ENCODE assay signal across 8 mouse cellular contexts in the genomic region with DNA sequence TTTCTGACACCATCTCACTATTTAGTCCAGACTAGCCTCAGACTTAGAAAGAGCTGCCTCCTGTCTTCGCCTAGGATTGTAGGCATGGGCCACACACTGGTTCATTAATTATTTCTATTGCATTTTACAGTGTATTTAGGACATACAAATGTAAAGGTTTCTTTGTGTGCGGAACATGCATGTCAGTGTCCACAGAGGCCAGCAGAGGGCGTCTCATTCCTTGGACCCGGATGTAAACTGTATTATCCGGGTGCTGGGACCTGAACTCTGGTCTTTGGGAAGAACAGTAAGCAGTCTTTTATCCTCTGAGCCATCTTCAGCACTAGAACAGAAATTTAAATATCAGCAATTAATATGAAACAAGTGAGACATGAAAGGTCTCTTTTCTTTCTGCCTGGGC. TPM values are rescaled to one million over a fixed set of nuclear protein-coding genes. Genes with fewer than 3 reads are reported as not detected.
DNase-seq lines count a peak whose midpoint lies in the region; ATAC-seq and TF ChIP-seq lines count a peak whose summit lies in the region.

No protein-coding gene starts in this region.

- 0 out of 2 replicates have a peak overlapping the region, but pooled peaks have one; percentile 88 for H3K4me3 ChIP-seq in kidney, embryonic 16.5 days (ENCODE audit: low read length)
- H3K4me3 ChIP-seq in G1E (ENCODE audit: low read depth, low read length), result no peak overlapping the region; the same call in 1 of the 2 replicates
- peak overlapping the region; percentile 95 for H3K4me3 ChIP-seq in forebrain, embryonic 13.5 days
- H3K4me3 ChIP-seq in midbrain, embryonic 13.5 days (replicated peaks), result peak overlapping the region; percentile 91

- H3K27me3 ChIP-seq in kidney, embryonic 16.5 days (ENCODE audit: insufficient read depth, low read length), result no peaks in the 10 kb centered on the region
- H3K27me3 ChIP-seq in G1E (ENCODE audit: insufficient read depth, low read length), result no peaks in the 10 kb centered on the region
- no peaks in the 10 kb centered on the region for H3K27me3 ChIP-seq in forebrain, embryonic 13.5 days
- H3K27me3 ChIP-seq in midbrain, embryonic 13.5 days, result no peaks in the 10 kb centered on the region

- no peak overlapping the region for H3K27ac ChIP-seq in kidney, embryonic 16.5 days (ENCODE audit: low read length)
- no peak overlapping the region for H3K27ac ChIP-seq in forebrain, embryonic 13.5 days
- H3K27ac ChIP-seq in midbrain, embryonic 13.5 days, result no peak overlapping the region

- no peak for DNase-seq in kidney, adult 9 months
- no peak for DNase-seq in G1E (ENCODE audit: low spot score)
- DNase-seq in frontal cortex, postnatal 36 days (ENCODE audit: low spot score in 2 of 2), result no peak

- peak overlapping the region; percentile 67; the same call in 1 of the 2 replicates for H3K4me2 ChIP-seq in kidney, embryonic 16.5 days (replicated peaks; ENCODE audit: low read depth, low read length)
- peak overlapping the region; percentile 67 for H3K4me2 ChIP-seq in forebrain, embryonic 13.5 days
- H3K4me2 ChIP-seq in midbrain, embryonic 13.5 days (replicated peaks), result peak overlapping the region; percentile 65

- H3K4me1 ChIP-seq in kidney, embryonic 16.5 days (ENCODE audit: insufficient read depth, low read length), result peaks cover 17% of the 10 kb centered on the region
- H3K4me1 ChIP-seq in G1E (ENCODE audit: insufficient read depth, low read depth, low read length), result peaks cover 54% of the 10 kb centered on the region
- H3K4me1 ChIP-seq in forebrain, embryonic 13.5 days, result peaks cover 44% of the 10 kb centered on the region
- peaks cover 45% of the 10 kb centered on the region for H3K4me1 ChIP-seq in midbrain, embryonic 13.5 days (replicated peaks)

- no peak for ATAC-seq in kidney, embryonic 16.5 days (ENCODE audit: low FRiP score, low TSS enrichment)
- ATAC-seq in G1E (ENCODE audit: extremely low read depth, insufficient number of reproducible peaks, low FRiP score, poor library complexity, severe bottlenecking), result no peak
- ATAC-seq in forebrain, embryonic 13.5 days, result no peak
- ATAC-seq in midbrain, embryonic 13.5 days, result no peak
- no peak for ATAC-seq in inflammation-experienced regulatory T-cells, adult 6 months
- ATAC-seq in granulocyte monocyte progenitor cell, adult 5-6 weeks (replicated peaks; ENCODE audit: poor library complexity, severe bottlenecking), result no peak

- 79% methylated on average over 5 of the region's 5 CpGs for WGBS in kidney, embryonic 16.5 days
- 77% methylated on average over 5 of the region's 5 CpGs for WGBS in forebrain, embryonic 13.5 days
- 84% methylated on average over 5 of the region's 5 CpGs for WGBS in midbrain, embryonic 13.5 days

- no peak overlapping the region for H3K9ac ChIP-seq in kidney, embryonic 16.5 days (replicated peaks; ENCODE audit: low read length)
- H3K9ac ChIP-seq in forebrain, embryonic 13.5 days, result no peak overlapping the region
- no peak overlapping the region for H3K9ac ChIP-seq in midbrain, embryonic 13.5 days (replicated peaks)

- TF ChIP-seq CTCF in G1E (IDR thresholded peaks at IDR 0.05; ENCODE audit: low read depth, low read length), result peak; percentile 29

- no peaks in the 10 kb centered on the region for H3K9me3 ChIP-seq in kidney, embryonic 16.5 days (ENCODE audit: low read length)
- H3K9me3 ChIP-seq in G1E (replicated peaks), result no peaks in the 10 kb centered on the region
- H3K9me3 ChIP-seq in forebrain, embryonic 13.5 days (replicated peaks), result no peaks in the 10 kb centered on the region
- no peaks in the 10 kb centered on the region for H3K9me3 ChIP-seq in midbrain, embryonic 13.5 days

- peaks cover 18% of the 10 kb centered on the region for H3K36me3 ChIP-seq in kidney, embryonic 16.5 days (ENCODE audit: insufficient read depth, low read length)
- peaks cover 44% of the 10 kb centered on the region for H3K36me3 ChIP-seq in G1E (replicated peaks)
- H3K36me3 ChIP-seq in forebrain, embryonic 13.5 days (ENCODE audit: poor library complexity, severe bottlenecking), result peaks cover 47% of the 10 kb centered on the region
- H3K36me3 ChIP-seq in midbrain, embryonic 13.5 days, result peaks cover 29% of the 10 kb centered on the region

RNA-seq across cellular contexts. Expression of a gene that starts 16.5 kb away (rescaled TPM):
- polyA plus RNA-seq in kidney, embryonic 16.5 days (2015; fragmentation: Nextera tagmentation; extraction: Ambion mirVana), result 144 and 154 TPM in 2 replicates
- total RNA-seq in G1E (2014; fragmentation: Nextera tagmentation) (61.6 and 64.5 TPM in 2 replicates), G1E (2017) (49.5 and 52.7 TPM in 2 replicates)
- 20.1 and 23.6 TPM in 2 replicates for polyA plus RNA-seq in G1E (2012)
- 206 and 217 TPM in 2 replicates for polyA plus RNA-seq in forebrain, embryonic 13.5 days (2015; fragmentation: Nextera tagmentation; extraction: Ambion mirVana)
- 221 and 223 TPM in 2 replicates for polyA plus RNA-seq in midbrain, embryonic 13.5 days (2015; fragmentation: Nextera tagmentation; extraction: Ambion mirVana)
- polyA plus RNA-seq in inflammation-experienced regulatory T-cells, adult 6 months (2017; shearing (Covaris generic)), result 100 to 1,000 TPM in 2 of 3 experiments, 10 to 100 TPM in 1; 70.5 to 107 (median 103) TPM
- total RNA-seq in granulocyte monocyte progenitor cell, adult 5-6 weeks (2014; fragmentation: Nextera tagmentation), result 137 and 141 TPM in 2 replicates
- 42.6 and 65.7 TPM in 2 replicates for total RNA-seq in granulocyte monocyte progenitor cell, adult 5-6 weeks (2017)

RNA-seq across cellular contexts. Expression of a gene that starts 16.7 kb away (rescaled TPM):
- polyA plus RNA-seq in kidney, embryonic 16.5 days (2015; fragmentation: Nextera tagmentation; extraction: Ambion mirVana), result 96.3 and 117 TPM in 2 replicates
- 133 and 146 TPM in 2 replicates for total RNA-seq in G1E (2014; fragmentation: Nextera tagmentation)
- 41.7 and 51.1 TPM in 2 replicates for total RNA-seq in G1E (2017)
- 72.8 and 94.5 TPM in 2 replicates for polyA plus RNA-seq in G1E (2012)
- polyA plus RNA-seq in forebrain, embryonic 13.5 days (2015; fragmentation: Nextera tagmentation; extraction: Ambion mirVana), result 181 and 186 TPM in 2 replicates
- 153 and 167 TPM in 2 replicates for polyA plus RNA-seq in midbrain, embryonic 13.5 days (2015; fragmentation: Nextera tagmentation; extraction: Ambion mirVana)
- 10 to 100 TPM; 25.9 to 35.4 (median 26.2) TPM for polyA plus RNA-seq in inflammation-experienced regulatory T-cells, adult 6 months (2017; shearing (Covaris generic))
- 103 and 108 TPM in 2 replicates for total RNA-seq in granulocyte monocyte progenitor cell, adult 5-6 weeks (2014; fragmentation: Nextera tagmentation)
- 59.9 and 70.0 TPM in 2 replicates for total RNA-seq in granulocyte monocyte progenitor cell, adult 5-6 weeks (2017)
